Mouse (Mus musculus) forebrain, postnatal 0 days (tissue): ENCODE data around the gene Homer2. TPM values are rescaled to one million over a fixed set of nuclear protein-coding genes. Genes with fewer than 3 reads are reported as not detected.

ENCODE experiments used
- ATAC-seq: fragments of 200-750 bp; cut with Nextera tagmentation; 2 replicates; pipeline ENCODE4 v1.8.0; 2017; ENCODE audit warnings: mild to moderate bottlenecking, moderate library complexity
- DNase-seq: peaks from one replicate; pipeline ENCODE4 v3.0.0-alpha.2; 2015
- H3K27ac ChIP-seq: fragments of 300-500 bp; sonication (generic); 2 replicates; pipeline ENCODE4 v1.5.1; 2014; ENCODE audit warnings: low read depth, mild to moderate bottlenecking, antibody characterized with exemption, low read length, moderate library complexity, mixed read lengths
- H3K27me3 ChIP-seq: fragments of 300-500 bp; sonication (generic); 2 replicates; pipeline ENCODE4 v1.6.1; 2014; ENCODE audit warnings: mild to moderate bottlenecking, low read length, mixed read lengths; ENCODE audit not compliant: insufficient read depth
- H3K36me3 ChIP-seq: fragments of 300-500 bp; sonication (generic); 2 replicates; pipeline ENCODE4 v1.6.1; 2014; ENCODE audit warnings: mild to moderate bottlenecking, moderate library complexity; ENCODE audit not compliant: insufficient read depth
- H3K4me1 ChIP-seq: fragments of 300-500 bp; sonication (generic); 2 replicates; pipeline ENCODE4 v1.6.1; 2014; ENCODE audit warnings: antibody characterized with exemption; ENCODE audit not compliant: insufficient read depth
- H3K4me2 ChIP-seq: fragments of 300-500 bp; sonication (generic); 2 replicates; pipeline ENCODE4 v1.6.1; 2014; ENCODE audit warnings: low read depth, mild to moderate bottlenecking, moderate library complexity
- H3K4me3 ChIP-seq: fragments of 300-500 bp; sonication (generic); 2 replicates; pipeline ENCODE4 v1.5.1; 2014; ENCODE audit warnings: low read depth, low read length, mixed read lengths
- H3K9ac ChIP-seq: fragments of 300-500 bp; sonication (generic); 2 replicates; pipeline ENCODE4 v1.6.1; 2014; ENCODE audit warnings: mild to moderate bottlenecking
- H3K9me3 ChIP-seq: fragments of 300-500 bp; sonication (generic); 2 replicates; pipeline ENCODE4 v1.6.1; 2016; ENCODE audit warnings: low read length
- CTCF ChIP-seq: sonication (generic); IDR thresholded peaks from 2 replicates; pipeline ENCODE4 v1.5.1; 2016; ENCODE audit warnings: antibody characterized with exemption, control low read depth, low read depth
- WGBS: fragments of 180-500 bp; shearing (Covaris S2); extraction: QIAGEN DNeasy Blood & Tissue Kit; methylation state at CpG from one replicate; pipeline ENCODE4 v1.1.7; 2014; 5-methylcytosine and 5-hydroxymethylcytosine counted together
- polyA plus RNA-seq: library from polyadenylated mRNA; unstranded; fragments of >200 nt; fragmentation: Nextera tagmentation; extraction: Ambion mirVana; gene quantifications from 2 replicates; pipeline ENCODE4 v1.2.1, GENCODE M21; 2015
- total RNA-seq: library from RNA; depleted of rRNA; stranded (reverse); fragments of >200 nt; gene quantifications from 2 replicates; pipeline ENCODE4 v1.2.3, GENCODE M21; 2014

Gene Homer2
- total and polyA plus RNA-seq, 2 experiments from 2014 or later, result 27.9 to 28.8 TPM

- Histone ChIP-seq H3K4me3 (no peak overlapping the region), H3K27ac (no peak overlapping the region), H3K36me3 (peaks cover 57% of the 10 kb centered on the region), H3K9ac (no peak overlapping the region), H3K27me3 (no peaks in the 10 kb centered on the region), H3K4me2 (no peak overlapping the region), H3K9me3 (no peaks in the 10 kb centered on the region), H3K4me1 (no peaks in the 10 kb centered on the region)
- ATAC-seq (no peak), DNase-seq (no peak)
- TF ChIP-seq CTCF, result no peak
- WGBS, result 83% methylated on average over 9 of the region's 9 CpGs
Measured at GRCm38 (mm10) chr7:81592686-81593085, 114.6 kb downstream of the Homer2 start.

DNA sequence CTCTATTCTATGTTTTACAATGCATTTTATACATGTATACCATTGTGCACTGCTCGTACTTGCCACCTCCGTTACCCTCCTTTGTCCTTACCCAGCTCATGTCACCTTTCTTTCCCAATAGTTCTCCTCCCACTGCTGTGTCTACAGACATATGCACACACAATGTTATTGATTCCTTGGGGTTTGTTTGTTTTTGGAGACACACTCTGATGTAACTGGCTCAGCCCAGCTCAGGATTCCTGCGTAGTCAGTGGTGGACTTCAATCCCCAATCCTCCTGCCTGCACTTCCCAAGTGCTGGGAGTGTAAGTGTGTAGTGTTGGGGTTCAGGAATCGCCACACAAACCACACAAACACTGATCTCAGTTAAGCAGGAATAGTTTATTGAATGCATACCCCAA is 120.1 kb downstream of the Homer2 start:
- Histone ChIP-seq H3K9me3 (no peaks in the 10 kb centered on the region), H3K4me2 (no peak overlapping the region), H3K27ac (no peak overlapping the region), H3K27me3 (no peaks in the 10 kb centered on the region), H3K4me3 (no peak overlapping the region), H3K9ac (no peak overlapping the region), H3K36me3 (peaks cover 46% of the 10 kb centered on the region), H3K4me1 (no peaks in the 10 kb centered on the region)
- WGBS, result 89% methylated on average over 4 of the region's 4 CpGs
- DNase-seq, result no peak
- TF ChIP-seq CTCF, result no peak
- ATAC-seq, result no peak

GRCm38 (mm10) chr7:81585326-81585725 is 122.0 kb downstream of the Homer2 start:
- Histone ChIP-seq H3K4me2 (no peak overlapping the region), H3K9me3 (no peaks in the 10 kb centered on the region), H3K27me3 (no peaks in the 10 kb centered on the region), H3K4me1 (no peaks in the 10 kb centered on the region), H3K36me3 (peaks cover 37% of the 10 kb centered on the region), H3K9ac (no peak overlapping the region), H3K27ac (no peak overlapping the region), H3K4me3 (no peak overlapping the region)
- ATAC-seq (no peak), DNase-seq (no peak)
- WGBS, result 92% methylated on average over 7 of the region's 7 CpGs
- TF ChIP-seq CTCF, result no peak

DNA sequence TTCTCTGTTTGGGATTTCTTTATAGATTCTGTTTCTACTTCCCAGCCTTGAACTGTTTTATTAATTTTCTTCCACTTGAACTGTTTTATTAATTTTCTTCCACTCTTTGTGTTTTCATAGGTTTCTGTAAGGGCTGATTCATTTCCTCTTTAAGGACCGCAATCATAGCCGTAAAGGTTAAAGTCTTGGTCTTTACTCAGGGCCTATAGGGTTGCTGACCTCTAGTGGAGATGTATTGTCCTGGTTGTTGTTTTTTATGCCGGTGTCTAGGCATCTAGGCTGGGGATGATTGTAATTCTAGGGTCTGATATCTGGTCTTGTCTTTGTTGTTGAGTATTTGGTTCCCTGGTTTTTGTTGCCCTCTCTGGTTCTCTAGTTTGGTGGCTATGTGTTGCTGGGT is 123.8 kb downstream of the Homer2 start:
- 70% methylated on average over 3 of the region's 3 CpGs for WGBS
- Histone ChIP-seq H3K4me1 (no peaks in the 10 kb centered on the region), H3K4me2 (no peak overlapping the region), H3K9me3 (no peaks in the 10 kb centered on the region), H3K9ac (no peak overlapping the region), H3K4me3 (no peak overlapping the region), H3K27ac (no peak overlapping the region), H3K27me3 (no peaks in the 10 kb centered on the region), H3K36me3 (peaks cover 32% of the 10 kb centered on the region)
- no peak for DNase-seq
- no peak for TF ChIP-seq CTCF
- ATAC-seq, result no peak

DNA sequence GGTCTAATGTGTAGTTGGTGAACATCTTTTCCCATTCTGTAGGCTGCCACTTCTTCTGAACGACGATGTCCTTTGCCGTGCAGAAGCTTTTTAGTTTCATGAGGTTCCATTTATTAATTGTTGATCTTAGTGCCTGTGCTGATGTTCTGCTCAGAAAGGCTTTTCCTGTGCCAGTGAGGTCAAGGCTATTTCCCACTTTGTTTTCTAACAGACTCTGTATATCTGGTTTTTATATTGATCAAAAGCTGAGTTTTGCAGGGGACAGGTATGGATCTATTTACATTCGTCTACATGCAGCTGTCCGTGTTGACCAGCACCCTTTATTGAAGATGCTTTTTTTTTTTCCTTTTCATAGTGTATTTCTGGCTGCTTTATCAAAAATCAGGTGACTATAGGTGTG is 128.0 kb downstream of the Homer2 start:
- no peak overlapping the region for H3K4me3 ChIP-seq
- DNase-seq (no peak), ATAC-seq (no peak)
- H3K4me2 ChIP-seq, result no peak overlapping the region
- no peaks in the 10 kb centered on the region for H3K4me1 ChIP-seq
- TF ChIP-seq CTCF, result no peak
- no peaks in the 10 kb centered on the region for H3K27me3 ChIP-seq
- H3K9ac ChIP-seq, result no peak overlapping the region
- WGBS, result 97% methylated on average over 5 of the region's 5 CpGs
- H3K27ac ChIP-seq, result no peak overlapping the region
- no peaks in the 10 kb centered on the region for H3K9me3 ChIP-seq
- H3K36me3 ChIP-seq, result peaks cover 10% of the 10 kb centered on the region

DNA sequence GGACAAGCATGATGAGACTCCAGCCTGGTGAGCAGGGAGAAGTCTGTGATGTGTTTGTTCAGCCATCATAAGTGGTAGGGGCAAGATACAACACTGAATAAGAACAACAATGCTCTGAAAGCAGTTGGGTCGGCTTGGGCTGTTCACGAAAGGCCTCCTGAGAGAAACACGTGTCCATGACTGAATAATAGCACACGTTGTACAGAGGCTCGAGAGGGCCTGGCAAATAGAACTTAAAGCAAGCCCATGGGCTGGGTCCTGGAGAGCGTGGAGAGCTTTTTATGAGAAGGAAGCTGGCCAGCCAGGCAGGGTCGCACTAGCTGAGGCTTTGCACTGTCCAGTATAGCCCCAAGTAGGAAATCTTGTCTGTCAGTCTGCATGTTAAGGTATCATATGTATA is 128.9 kb downstream of the Homer2 start:
- no peak overlapping the region for H3K9ac ChIP-seq
- no peaks in the 10 kb centered on the region for H3K4me1 ChIP-seq
- no peak overlapping the region for H3K4me2 ChIP-seq
- H3K9me3 ChIP-seq, result no peaks in the 10 kb centered on the region
- H3K27me3 ChIP-seq, result no peaks in the 10 kb centered on the region
- 91% methylated on average over 7 of the region's 7 CpGs for WGBS
- ATAC-seq (no peak), DNase-seq (no peak)
- H3K36me3 ChIP-seq, result peaks cover 10% of the 10 kb centered on the region
- H3K4me3 ChIP-seq, result no peak overlapping the region
- TF ChIP-seq CTCF, result no peak
- no peak overlapping the region for H3K27ac ChIP-seq

GRCm38 (mm10) chr7:81577872-81578271 is 129.5 kb downstream of the Homer2 start:
- DNase-seq (no peak), ATAC-seq (no peak)
- Histone ChIP-seq H3K36me3 (peaks cover 10% of the 10 kb centered on the region), H3K4me1 (peaks cover 3% of the 10 kb centered on the region; the same call in 1 of the 2 replicates), H3K27ac (no peak overlapping the region), H3K27me3 (no peaks in the 10 kb centered on the region), H3K4me2 (no peak overlapping the region), H3K4me3 (no peak overlapping the region), H3K9ac (no peak overlapping the region), H3K9me3 (no peaks in the 10 kb centered on the region)
- WGBS, result 91% methylated on average over 3 of the region's 3 CpGs
- TF ChIP-seq CTCF, result no peak

DNA sequence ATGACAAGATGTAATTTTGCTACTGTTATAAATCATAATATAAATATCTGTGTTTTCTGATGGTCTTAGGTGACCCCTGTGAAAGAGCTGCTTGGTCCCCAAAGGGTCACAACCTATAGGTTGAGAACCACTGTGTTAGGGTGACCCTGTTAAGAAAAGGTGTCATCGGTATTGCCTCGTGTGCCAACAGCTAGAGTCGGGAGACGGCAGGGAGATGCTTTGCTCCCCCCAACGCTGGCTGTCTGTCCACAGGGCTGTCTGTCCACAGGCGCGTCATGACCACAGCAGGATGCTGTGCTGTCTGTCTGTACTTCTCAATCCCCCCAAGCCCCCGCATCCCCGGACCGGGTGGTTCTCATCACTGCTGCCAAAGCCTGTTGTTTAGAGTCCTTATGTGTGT is 131.7 kb downstream of the Homer2 start:
- H3K4me3 ChIP-seq, result no peak overlapping the region
- 96% methylated on average over 10 of the region's 10 CpGs for WGBS
- DNase-seq, result no peak
- H3K27ac ChIP-seq, result no peak overlapping the region
- no peaks in the 10 kb centered on the region for H3K9me3 ChIP-seq
- peaks cover 10% of the 10 kb centered on the region for H3K36me3 ChIP-seq
- TF ChIP-seq CTCF, result no peak
- ATAC-seq, result no peak
- no peak overlapping the region for H3K4me2 ChIP-seq
- H3K9ac ChIP-seq, result no peak overlapping the region
- H3K27me3 ChIP-seq, result no peaks in the 10 kb centered on the region
- H3K4me1 ChIP-seq, result peaks cover 16% of the 10 kb centered on the region
